Mouse (Mus musculus): ENCODE measurements around the gene Usp35.

GRCm38 (mm10) chr7:97313364-97313995 lies 18.3 kb downstream of the Usp35 start:
- TF ChIP-seq CTCF (IDR thresholded peaks at IDR 0.05; ENCODE audit: control insufficient read depth, insufficient read depth, insufficient replicate concordance, low read depth, low read length) (no peak), POLR2A (IDR thresholded peaks at IDR 0.05; ENCODE audit: control insufficient read depth, low read depth, low read length) (no peak)

Data from testis, adult 2 months (tissue).